12 mouse cellular contexts compared by ENCODE assay signal in genomic region chr16:43935367-43935766, GRCm38 (mm10). TPM values are rescaled to one million over a fixed set of nuclear protein-coding genes. Genes with fewer than 3 reads are reported as not detected.
DNase-seq lines count a peak whose midpoint lies in the region; ATAC-seq and TF ChIP-seq lines count a peak whose summit lies in the region.
"Had no signal": no experiment of that assay in that cellular context is flagged by ENCODE, and none has a peak within 500 bp of the region (broad histone marks: within the 10 kb centered on the region; RNA-seq: fewer than 3 reads in every experiment).

No protein-coding gene starts in this region.

- no peaks in the 10 kb centered on the region for H3K36me3 ChIP-seq in hindbrain, postnatal 0 days (ENCODE audit: insufficient read depth, low read length)
- no peaks in the 10 kb centered on the region for H3K36me3 ChIP-seq in hindbrain, embryonic 12.5 days
- H3K36me3 ChIP-seq in lung, embryonic 15.5 days, result no peaks in the 10 kb centered on the region
- H3K36me3 ChIP-seq: liver, embryonic 15.5 days had no signal

- H3K4me1 ChIP-seq in hindbrain, postnatal 0 days (ENCODE audit: insufficient read depth, low read length), result no peaks in the 10 kb centered on the region
- no peaks in the 10 kb centered on the region for H3K4me1 ChIP-seq in hindbrain, embryonic 12.5 days
- H3K4me1 ChIP-seq in lung, embryonic 15.5 days, result peaks cover 20% of the 10 kb centered on the region

- no peak overlapping the region for H3K27ac ChIP-seq in hindbrain, postnatal 0 days
- no peak overlapping the region for H3K27ac ChIP-seq in hindbrain, embryonic 12.5 days
- H3K27ac ChIP-seq in lung, embryonic 15.5 days, result peak overlapping the region; percentile 33; the same call in 1 of the 2 replicates
- H3K27ac ChIP-seq: liver, embryonic 15.5 days had no signal

- H3K9ac ChIP-seq in hindbrain, postnatal 0 days (replicated peaks; ENCODE audit: low read length), result no peak overlapping the region
- no peak overlapping the region for H3K9ac ChIP-seq in hindbrain, embryonic 12.5 days
- H3K9ac ChIP-seq in lung, embryonic 15.5 days, result no peak overlapping the region
- H3K9ac ChIP-seq: forebrain, postnatal 0 days; liver, embryonic 15.5 days had no signal

- no peak for ATAC-seq in hindbrain, postnatal 0 days
- ATAC-seq in hindbrain, embryonic 12.5 days (ENCODE audit: low FRiP score), result no peak
- ATAC-seq in lung, embryonic 15.5 days (ENCODE audit: borderline replicate concordance, extremely low read depth, low FRiP score, low TSS enrichment), result no peak
- peak; percentile 48; the same call in 1 of the 2 replicates for ATAC-seq in megakaryocyte progenitor cell, adult 5-6 weeks (replicated peaks; ENCODE audit: poor library complexity)
- ATAC-seq: forebrain, postnatal 0 days had no signal

- no peak for TF ChIP-seq CTCF in hindbrain, postnatal 0 days (IDR thresholded peaks at IDR 0.05; ENCODE audit: low read depth)

- no peaks in the 10 kb centered on the region for H3K9me3 ChIP-seq in hindbrain, postnatal 0 days (ENCODE audit: low read length)
- H3K9me3 ChIP-seq in hindbrain, embryonic 12.5 days (replicated peaks), result no peaks in the 10 kb centered on the region
- H3K9me3 ChIP-seq in lung, embryonic 15.5 days, result no peaks in the 10 kb centered on the region
- H3K9me3 ChIP-seq: liver, embryonic 15.5 days had no signal

- peak; percentile 8 to 12 for DNase-seq in adrenal gland, postnatal 36 days
- no peak for DNase-seq in adrenal gland, adult 8-10 months
- DNase-seq in hindbrain, postnatal 0 days (ENCODE audit: low spot score), result peak; percentile 32
- DNase-seq in lung, postnatal 36 days, result no peak
- no peak for DNase-seq in thymus, adult 18-20 months
- DNase-seq: adrenal gland, postnatal 14 days; forebrain, postnatal 0 days had no signal

- no peaks in the 10 kb centered on the region for H3K27me3 ChIP-seq in hindbrain, postnatal 0 days (ENCODE audit: insufficient read depth, low read length)
- no peaks in the 10 kb centered on the region for H3K27me3 ChIP-seq in hindbrain, embryonic 12.5 days
- no peaks in the 10 kb centered on the region for H3K27me3 ChIP-seq in lung, embryonic 15.5 days
- H3K27me3 ChIP-seq: liver, embryonic 15.5 days had no signal

- no peak overlapping the region for H3K4me2 ChIP-seq in hindbrain, postnatal 0 days (ENCODE audit: low read depth, low read length)
- H3K4me2 ChIP-seq in hindbrain, embryonic 12.5 days (replicated peaks), result no peak overlapping the region
- no peak overlapping the region for H3K4me2 ChIP-seq in lung, embryonic 15.5 days
- H3K4me2 ChIP-seq: liver, embryonic 15.5 days; midbrain, embryonic 11.5 days had no signal

- no peak overlapping the region for H3K4me3 ChIP-seq in hindbrain, postnatal 0 days (ENCODE audit: low read length)
- no peak overlapping the region for H3K4me3 ChIP-seq in hindbrain, embryonic 12.5 days
- H3K4me3 ChIP-seq in lung, embryonic 15.5 days, result no peak overlapping the region
- H3K4me3 ChIP-seq: liver, embryonic 15.5 days had no signal

- WGBS in hindbrain, postnatal 0 days, result 64% methylated on average over 3 of the region's 3 CpGs
- 82% methylated on average over 3 of the region's 3 CpGs for WGBS in hindbrain, embryonic 12.5 days
- WGBS in lung, embryonic 15.5 days, result 31% methylated on average over 3 of the region's 3 CpGs

RNA-seq across cellular contexts. Expression of gene Qtrt2, which starts 8.8 kb away (rescaled TPM):
- 10 to 100 TPM; 32.4 to 42.9 TPM for total RNA-seq in adrenal gland, postnatal 36 days (2021)
- total RNA-seq in adrenal gland, adult 8-10 months (2022), result 10 to 100 TPM; 28.6 to 52.7 (median 36.6) TPM
- 19.9 and 29.7 TPM in 2 replicates for total RNA-seq in hindbrain, postnatal 0 days (2014; rRNA removed)
- 11.3 and 12.9 TPM in 2 replicates for polyA plus RNA-seq in hindbrain, postnatal 0 days (2015; fragmentation: Nextera tagmentation; extraction: Ambion mirVana)
- 28.1 and 29.8 TPM in 2 replicates for polyA plus RNA-seq in hindbrain, embryonic 12.5 days (2016; fragmentation: Nextera tagmentation; extraction: Ambion mirVana)
- polyA plus RNA-seq in lung, embryonic 15.5 days (2015; fragmentation: Nextera tagmentation; extraction: Ambion mirVana), result 26.2 and 33.4 TPM in 2 replicates
- total RNA-seq in megakaryocyte progenitor cell, adult 5-6 weeks (2015), result 17.3 and 21.2 TPM in 2 replicates
- 44.9 and 46.5 TPM in 2 replicates for total RNA-seq in megakaryocyte progenitor cell, adult 5-6 weeks (2017)

RNA-seq across cellular contexts. Expression of gene Zdhhc23, which starts 44.2 kb away (rescaled TPM):
- total RNA-seq in adrenal gland, postnatal 36 days (2021), result 1 to 10 TPM in 1 of 2 experiments, under 1 TPM in 1; 0.56 to 1.0 TPM
- total RNA-seq in adrenal gland, adult 8-10 months (2022), result under 1 TPM; 0.15 to 0.87 (median 0.62) TPM
- total RNA-seq in hindbrain, postnatal 0 days (2014; rRNA removed), result 4.8 and 7.0 TPM in 2 replicates
- 2.2 and 2.7 TPM in 2 replicates for polyA plus RNA-seq in hindbrain, postnatal 0 days (2015; fragmentation: Nextera tagmentation; extraction: Ambion mirVana)
- polyA plus RNA-seq in hindbrain, embryonic 12.5 days (2016; fragmentation: Nextera tagmentation; extraction: Ambion mirVana), result 1.1 and 1.4 TPM in 2 replicates
- 1.4 TPM in 2 replicates for polyA plus RNA-seq in lung, embryonic 15.5 days (2015; fragmentation: Nextera tagmentation; extraction: Ambion mirVana)
- total RNA-seq in megakaryocyte progenitor cell, adult 5-6 weeks (2015), result 0.59 and 1.4 TPM in 2 replicates
- total RNA-seq in megakaryocyte progenitor cell, adult 5-6 weeks (2017), result 0.54 and 0.62 TPM in 2 replicates

RNA-seq across cellular contexts. Expression of gene Ccdc191, which starts 45.8 kb away (rescaled TPM):
- 1 to 10 TPM; 5.8 to 6.8 TPM for total RNA-seq in adrenal gland, postnatal 36 days (2021)
- 10 to 100 TPM in 1 of 4 experiments, 1 to 10 TPM in 3; 4.7 to 10.4 (median 8.4) TPM for total RNA-seq in adrenal gland, adult 8-10 months (2022)
- 0.61 and 0.89 TPM in 2 replicates for total RNA-seq in hindbrain, postnatal 0 days (2014; rRNA removed)
- polyA plus RNA-seq in hindbrain, postnatal 0 days (2015; fragmentation: Nextera tagmentation; extraction: Ambion mirVana), result 4.1 and 6.3 TPM in 2 replicates
- 11.2 and 11.3 TPM in 2 replicates for polyA plus RNA-seq in hindbrain, embryonic 12.5 days (2016; fragmentation: Nextera tagmentation; extraction: Ambion mirVana)
- 11.0 and 15.5 TPM in 2 replicates for polyA plus RNA-seq in lung, embryonic 15.5 days (2015; fragmentation: Nextera tagmentation; extraction: Ambion mirVana)
- total RNA-seq in megakaryocyte progenitor cell, adult 5-6 weeks (2015), result 5.2 and 25.4 TPM in 2 replicates
- total RNA-seq in megakaryocyte progenitor cell, adult 5-6 weeks (2017), result 8.9 and 13.4 TPM in 2 replicates

Comparison
In these comparisons a context has a peak if more than half of its experiments do, and no peak if none do; other contexts are left out.
1. DNase-seq: peak in adrenal gland, postnatal 36 days (2 of 2) and hindbrain, postnatal 0 days (single experiment); none in adrenal gland, adult 8-10 months (single experiment), lung, postnatal 36 days (single experiment) and thymus, adult 18-20 months (0 of 2).